Mouse (Mus musculus) kidney, embryonic 14.5 days (tissue): ENCODE measurements around the gene Urad. TPM values are rescaled to one million over a fixed set of nuclear protein-coding genes. Genes with fewer than 3 reads are reported as not detected.

ENCODE experiments used
- ATAC-seq: fragments of 200-750 bp; cut with Nextera tagmentation; 2 replicates; pipeline ENCODE4 v1.8.0; 2017; ENCODE audit warnings: moderate number of reproducible peaks, mild to moderate bottlenecking, moderate TSS enrichment, moderate library complexity; ENCODE audit not compliant: low FRiP score, low TSS enrichment
- H3K27ac ChIP-seq: fragments of 300-500 bp; sonication (generic); 2 replicates; pipeline ENCODE4 v1.5.1; 2014; ENCODE audit warnings: low read depth, mild to moderate bottlenecking, low read length, moderate library complexity, mixed read lengths
- H3K27me3 ChIP-seq: fragments of 300-500 bp; sonication (generic); 2 replicates; pipeline ENCODE4 v1.6.1; 2014; ENCODE audit warnings: mild to moderate bottlenecking, low read length; ENCODE audit not compliant: control insufficient read depth, insufficient read depth
- H3K36me3 ChIP-seq: fragments of 300-500 bp; sonication (generic); 2 replicates; pipeline ENCODE4 v1.6.1; 2014; ENCODE audit warnings: low read length, mixed read lengths; ENCODE audit not compliant: control insufficient read depth, insufficient read depth
- H3K4me1 ChIP-seq: fragments of 300-500 bp; sonication (generic); 2 replicates; pipeline ENCODE4 v1.6.1; 2014; ENCODE audit warnings: low read length, mixed read lengths; ENCODE audit not compliant: control insufficient read depth, insufficient read depth
- H3K4me2 ChIP-seq: fragments of 300-500 bp; sonication (generic); replicated peaks from 2 replicates; pipeline ENCODE4 v1.6.1; 2014; ENCODE audit warnings: low read depth, mild to moderate bottlenecking, low read length
- H3K4me3 ChIP-seq: fragments of 300-500 bp; sonication (generic); 2 replicates; pipeline ENCODE4 v1.5.1; 2014; ENCODE audit warnings: mild to moderate bottlenecking, low read length
- H3K9ac ChIP-seq: fragments of 300-500 bp; sonication (generic); 2 replicates; pipeline ENCODE4 v1.6.1; 2014; ENCODE audit warnings: low read depth, mild to moderate bottlenecking, low read length, moderate library complexity
- H3K9me3 ChIP-seq: fragments of 300-500 bp; sonication (generic); 2 replicates; pipeline ENCODE4 v1.6.1; 2016; ENCODE audit warnings: low read length; ENCODE audit not compliant: control insufficient read depth
- WGBS: fragments of 180-500 bp; shearing (Covaris S2); extraction: QIAGEN DNeasy Blood & Tissue Kit; methylation state at CpG from one replicate; pipeline ENCODE4 v1.1.7; 2014; 5-methylcytosine and 5-hydroxymethylcytosine counted together
- polyA plus RNA-seq: library from polyadenylated mRNA; unstranded; fragments of >200 nt; fragmentation: Nextera tagmentation; extraction: Ambion mirVana; gene quantifications from 2 replicates; pipeline ENCODE4 v1.2.1, GENCODE M21; 2014

Urad gene
- polyA plus RNA-seq, 1 experiment from 2014 or later, result not detected

DNA sequence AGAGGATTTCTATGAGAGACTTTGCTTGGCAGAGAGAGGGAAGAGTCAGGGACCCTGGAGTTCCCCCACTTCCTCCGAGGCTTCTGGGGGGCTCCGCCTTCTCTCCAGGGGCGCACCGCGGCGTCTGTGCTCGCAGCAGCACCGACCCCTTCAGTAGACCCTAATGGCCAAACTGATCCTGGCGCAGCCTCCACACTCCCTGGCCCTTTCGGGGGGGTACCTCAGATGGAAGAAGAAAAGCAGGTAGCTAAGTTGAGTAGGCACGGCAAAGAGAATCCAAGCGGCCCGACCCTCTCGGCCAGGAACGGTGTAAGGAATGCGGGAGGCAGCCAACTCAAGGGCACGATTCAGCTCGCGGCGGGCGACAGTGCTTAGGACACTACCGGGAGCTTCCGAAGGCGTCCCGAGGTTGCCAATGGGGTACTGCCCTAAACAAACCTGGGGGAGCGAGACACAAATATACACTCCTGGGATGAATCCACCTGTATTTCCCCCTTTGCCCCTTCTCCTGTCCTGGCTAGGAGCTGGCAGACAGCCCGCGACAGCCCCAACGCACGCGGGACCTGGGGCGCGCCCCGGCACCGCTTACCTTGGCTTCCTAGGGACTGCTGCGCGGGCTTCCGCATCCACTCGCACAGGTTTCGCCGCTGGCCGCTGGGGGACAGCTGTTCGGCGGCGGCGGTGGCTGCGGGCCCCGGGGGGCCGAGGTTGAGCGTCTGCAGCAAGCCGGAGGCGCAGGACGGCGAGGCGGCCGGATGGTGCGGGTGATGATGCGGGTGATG, 16.2 kb downstream of the Urad start:
- under 1% methylated on average over 58 of the region's 58 CpGs for WGBS
- Histone ChIP-seq H3K27me3 (peaks cover 100% of the 10 kb centered on the region), H3K4me3 (peak overlapping the region; percentile 22), H3K4me2 (peak overlapping the region; percentile 2; the same call in 1 of the 2 replicates), H3K9ac (peak overlapping the region; percentile 28; the same call in 1 of the 2 replicates), H3K36me3 (no peaks in the 10 kb centered on the region), H3K9me3 (no peaks in the 10 kb centered on the region), H3K27ac (no peak overlapping the region), H3K4me1 (no peaks in the 10 kb centered on the region)
- no peak for ATAC-seq

DNA sequence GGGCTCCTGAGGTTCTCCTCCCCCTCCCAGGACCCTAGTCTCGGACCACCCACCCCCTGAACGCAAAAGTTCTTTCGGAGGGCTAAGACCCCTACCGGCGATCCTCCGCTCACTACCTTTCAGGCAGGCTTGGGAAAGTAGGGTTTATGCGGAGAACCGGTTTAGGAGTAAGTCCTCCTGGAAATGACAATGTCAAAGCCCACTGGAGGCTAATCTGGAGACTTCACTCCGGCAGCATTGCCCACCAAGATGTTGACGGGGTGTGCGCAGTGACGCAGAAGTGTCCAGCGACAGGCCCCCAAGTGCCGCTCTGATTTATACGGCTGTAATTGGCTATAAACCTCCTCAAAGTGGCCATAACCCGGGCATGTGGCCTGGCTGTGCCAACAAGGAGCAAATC, 17.1 kb downstream of the Urad start:
- Histone ChIP-seq H3K9me3 (no peaks in the 10 kb centered on the region), H3K36me3 (no peaks in the 10 kb centered on the region), H3K4me1 (no peaks in the 10 kb centered on the region), H3K4me2 (no peak overlapping the region), H3K4me3 (peak overlapping the region; percentile 13; the same call in 1 of the 2 replicates), H3K27me3 (peaks cover 100% of the 10 kb centered on the region), H3K9ac (no peak overlapping the region), H3K27ac (no peak overlapping the region)
- 1% methylated on average over 16 of the region's 16 CpGs for WGBS
- no peak for ATAC-seq

DNA sequence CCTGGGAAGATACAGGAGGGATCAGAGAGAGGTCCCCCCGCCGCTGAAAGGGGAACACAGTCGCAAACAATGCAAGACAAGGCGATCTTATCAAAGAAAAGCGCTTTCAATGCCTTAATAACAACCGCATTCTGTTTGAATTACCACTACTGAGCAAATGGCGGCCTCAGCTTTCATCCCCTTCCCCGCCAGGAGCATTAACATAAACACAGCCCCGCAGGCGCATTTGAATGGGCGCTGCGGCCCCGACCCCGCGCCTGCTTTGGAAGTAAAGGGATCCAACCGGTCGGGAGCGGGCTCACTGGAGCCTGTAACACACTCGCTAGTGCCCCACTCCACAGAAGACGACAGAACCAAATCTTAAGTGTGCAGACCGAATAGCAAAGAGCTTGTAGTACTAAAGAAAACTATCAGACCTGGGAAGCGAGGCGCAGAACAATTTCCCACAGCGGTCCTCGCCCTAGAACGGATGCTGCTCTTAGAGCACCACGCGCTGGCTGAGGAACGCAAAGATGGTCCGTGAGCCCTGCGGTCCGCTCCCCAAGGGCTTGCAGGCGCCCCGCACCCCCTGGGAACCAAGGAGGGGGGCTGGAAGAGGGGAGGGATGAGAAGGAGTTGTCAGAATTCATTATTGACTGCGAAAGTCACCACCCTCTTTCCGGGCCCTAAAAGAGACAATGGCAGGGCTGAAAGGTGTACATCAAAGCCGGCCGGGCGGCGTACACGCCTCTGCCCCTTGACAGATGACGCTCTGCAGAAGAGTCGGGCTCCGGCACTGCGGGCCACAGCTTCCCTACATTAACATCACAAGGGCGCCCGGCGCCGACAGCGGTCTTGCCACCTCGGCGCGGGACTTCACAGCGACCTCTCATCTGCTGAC, 17.7 kb downstream of the Urad start:
- Histone ChIP-seq H3K4me3 (peak overlapping the region; percentile 13; the same call in 1 of the 2 replicates), H3K27ac (no peak overlapping the region), H3K27me3 (peaks cover 100% of the 10 kb centered on the region), H3K36me3 (no peaks in the 10 kb centered on the region), H3K9me3 (no peaks in the 10 kb centered on the region), H3K4me1 (peaks cover 1% of the 10 kb centered on the region; the same call in 1 of the 2 replicates), H3K4me2 (no peak overlapping the region), H3K9ac (no peak overlapping the region)
- WGBS, result under 1% methylated on average over 54 of the region's 54 CpGs
- no peak for ATAC-seq

DNA sequence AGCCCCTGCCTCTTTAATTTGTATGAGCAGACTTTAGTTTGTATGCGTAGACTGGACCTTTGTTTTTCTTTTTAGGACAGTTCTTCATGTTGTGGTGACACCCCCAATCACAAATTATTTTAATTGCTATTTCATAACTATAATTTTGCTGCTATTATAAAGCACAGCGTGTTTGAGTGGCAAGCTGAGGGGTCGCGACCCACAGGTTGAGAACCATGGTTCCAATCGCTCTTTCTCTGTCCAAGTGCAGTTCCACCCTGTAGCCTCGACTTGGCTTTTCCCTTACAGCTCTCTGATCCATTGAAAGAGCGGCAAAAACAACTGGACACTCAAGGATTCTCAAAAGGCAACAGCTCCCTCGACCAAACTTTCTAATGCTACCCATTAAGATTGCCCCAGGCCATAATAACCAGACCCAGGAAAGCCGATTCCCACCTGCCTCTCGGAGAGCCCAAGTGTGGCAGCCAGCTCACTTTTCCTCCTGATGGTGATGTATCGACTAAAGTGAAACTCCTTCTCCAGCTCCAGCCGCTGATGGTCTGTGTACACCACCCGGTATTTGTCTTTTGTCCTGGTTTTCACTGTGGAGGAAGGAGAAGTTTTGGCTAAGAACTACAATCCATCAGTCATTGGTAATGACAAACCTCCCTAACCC, 19.4 kb downstream of the Urad start:
- H3K4me2 ChIP-seq, result no peak overlapping the region
- ATAC-seq, result no peak
- peaks cover 3% of the 10 kb centered on the region; the same call in 1 of the 2 replicates for H3K4me1 ChIP-seq
- H3K27ac ChIP-seq, result no peak overlapping the region
- H3K27me3 ChIP-seq, result peaks cover 100% of the 10 kb centered on the region
- no peak overlapping the region for H3K4me3 ChIP-seq
- no peaks in the 10 kb centered on the region for H3K9me3 ChIP-seq
- H3K36me3 ChIP-seq, result no peaks in the 10 kb centered on the region
- H3K9ac ChIP-seq, result no peak overlapping the region
- 7% methylated on average over 13 of the region's 13 CpGs for WGBS

DNA sequence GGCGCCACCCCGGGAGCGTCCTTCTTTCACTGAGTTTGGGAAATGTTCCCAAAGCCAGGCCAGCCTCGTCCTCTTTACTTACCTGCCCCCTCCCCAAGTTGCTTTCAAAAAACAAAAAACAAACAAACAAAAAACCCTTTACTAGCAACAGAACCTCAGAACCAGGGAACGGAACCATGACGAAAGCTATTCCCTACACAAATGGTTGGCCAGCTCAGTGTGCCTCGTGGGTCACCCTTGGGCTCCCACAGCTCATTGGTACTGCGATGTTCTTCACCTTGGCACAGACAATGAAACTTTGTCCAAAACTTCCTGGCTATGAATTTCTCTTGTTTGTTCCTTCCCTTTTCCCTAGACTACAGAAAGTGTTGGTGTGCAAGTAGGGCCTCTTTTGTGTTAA, 20.1 kb downstream of the Urad start:
- WGBS, result 19% methylated on average over 8 of the region's 8 CpGs
- H3K4me3 ChIP-seq, result no peak overlapping the region
- H3K4me2 ChIP-seq, result no peak overlapping the region
- no peak overlapping the region for H3K9ac ChIP-seq
- peaks cover 99% of the 10 kb centered on the region for H3K27me3 ChIP-seq
- peaks cover 3% of the 10 kb centered on the region; the same call in 1 of the 2 replicates for H3K4me1 ChIP-seq
- no peaks in the 10 kb centered on the region for H3K9me3 ChIP-seq
- no peaks in the 10 kb centered on the region for H3K36me3 ChIP-seq
- ATAC-seq, result no peak
- no peak overlapping the region for H3K27ac ChIP-seq

DNA sequence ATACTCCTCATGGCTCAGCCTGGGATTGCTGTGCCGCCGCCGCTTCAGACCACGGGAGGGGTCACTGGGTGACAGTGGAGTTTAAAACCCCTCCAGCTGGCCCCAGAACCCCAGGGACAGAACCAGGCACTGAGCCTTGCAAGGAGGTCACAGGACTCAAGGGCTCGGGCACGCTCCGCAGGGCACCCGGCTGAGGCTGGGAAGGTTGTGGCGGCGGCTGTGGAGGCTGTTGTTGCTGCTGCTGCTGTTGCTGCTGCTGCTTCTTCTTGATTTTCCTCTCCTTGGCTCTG, 20.5 kb downstream of the Urad start:
- Histone ChIP-seq H3K27ac (no peak overlapping the region), H3K4me2 (no peak overlapping the region), H3K27me3 (peaks cover 97% of the 10 kb centered on the region), H3K9ac (no peak overlapping the region), H3K9me3 (no peaks in the 10 kb centered on the region), H3K4me3 (no peak overlapping the region), H3K36me3 (no peaks in the 10 kb centered on the region), H3K4me1 (peaks cover 3% of the 10 kb centered on the region; the same call in 1 of the 2 replicates)
- no peak for ATAC-seq
- 6% methylated on average over 10 of the region's 10 CpGs for WGBS

DNA sequence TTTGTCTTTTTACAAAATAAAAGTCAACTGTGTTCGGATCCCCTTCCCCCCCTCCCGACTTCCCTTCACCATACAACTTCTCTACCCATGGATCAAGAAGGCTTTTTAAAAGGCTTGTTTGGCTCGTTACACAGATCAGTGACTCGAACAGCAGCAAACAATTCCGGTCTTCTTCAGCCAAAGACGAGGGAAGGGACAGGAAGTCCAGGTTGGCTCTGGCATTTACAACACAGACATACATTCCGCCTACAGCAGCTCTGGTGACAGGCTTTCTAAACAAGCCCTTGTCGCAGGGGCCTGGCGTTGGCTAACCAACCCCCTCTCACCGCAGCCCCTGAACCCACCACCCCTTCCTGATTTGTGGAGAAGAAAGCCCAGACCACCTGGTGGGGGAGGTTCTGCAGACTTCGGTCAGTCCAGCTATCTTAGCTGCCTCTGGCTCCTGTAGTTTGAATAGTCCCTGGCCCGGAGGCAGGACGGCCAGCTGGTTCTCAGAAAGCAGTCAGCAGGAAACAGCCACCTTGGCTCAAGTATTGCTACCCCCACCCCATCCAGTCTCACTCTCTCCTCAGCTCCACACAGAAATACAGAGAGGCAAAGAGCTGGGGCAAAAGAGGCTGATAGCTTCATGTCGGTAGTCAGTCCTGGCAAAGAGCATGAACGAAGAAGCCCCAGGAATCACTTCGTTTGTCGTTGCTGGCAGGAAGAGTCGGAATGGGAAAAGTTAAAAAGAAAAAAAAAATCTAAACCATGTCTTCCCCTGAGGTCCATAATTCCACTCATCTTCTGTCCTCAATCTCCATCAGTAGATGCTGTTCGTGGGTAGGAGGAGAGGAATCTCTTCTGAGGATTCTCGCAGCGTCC, 21.1 kb downstream of the Urad start:
- no peak for ATAC-seq
- H3K27me3 ChIP-seq, result peaks cover 91% of the 10 kb centered on the region
- no peak overlapping the region for H3K9ac ChIP-seq
- H3K27ac ChIP-seq, result no peak overlapping the region
- no peaks in the 10 kb centered on the region for H3K9me3 ChIP-seq
- peaks cover 3% of the 10 kb centered on the region; the same call in 1 of the 2 replicates for H3K4me1 ChIP-seq
- H3K36me3 ChIP-seq, result no peaks in the 10 kb centered on the region
- H3K4me2 ChIP-seq, result no peak overlapping the region
- 4% methylated on average over 21 of the region's 21 CpGs for WGBS
- no peak overlapping the region for H3K4me3 ChIP-seq

DNA sequence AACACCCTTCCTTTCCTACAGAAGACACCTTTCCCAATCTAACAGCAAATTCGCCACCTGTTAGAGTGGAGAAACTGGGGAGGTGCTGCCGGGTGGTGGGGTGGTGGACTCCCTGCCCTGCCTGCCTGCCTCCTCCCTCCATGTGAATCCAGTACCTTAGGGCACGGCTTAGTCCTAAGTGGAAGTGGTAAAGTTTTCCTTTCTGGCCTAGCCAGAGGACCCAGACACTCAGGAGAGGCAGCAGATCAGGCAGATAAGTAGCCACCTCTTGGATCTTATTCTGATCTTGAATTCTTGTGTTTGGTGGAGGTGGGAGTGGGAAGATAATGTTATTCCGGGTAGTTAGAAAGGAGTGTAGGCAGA, 22.3 kb downstream of the Urad start:
- WGBS, result 6% methylated on average over 4 of the region's 4 CpGs
- H3K9me3 ChIP-seq, result no peaks in the 10 kb centered on the region
- ATAC-seq, result no peak
- peaks cover 88% of the 10 kb centered on the region for H3K27me3 ChIP-seq
- H3K4me2 ChIP-seq, result peak overlapping the region; percentile 35
- H3K36me3 ChIP-seq, result no peaks in the 10 kb centered on the region
- H3K27ac ChIP-seq, result no peak overlapping the region
- peaks cover 3% of the 10 kb centered on the region; the same call in 1 of the 2 replicates for H3K4me1 ChIP-seq
- no peak overlapping the region for H3K9ac ChIP-seq
- peak overlapping the region; percentile 22; the same call in 1 of the 2 replicates for H3K4me3 ChIP-seq
